Mouse (Mus musculus): ENCODE data around the gene Gm15293. TPM values are rescaled to one million over a fixed set of nuclear protein-coding genes. Genes with fewer than 3 reads are reported as not detected.
"Not testable (repeated sequence)": the region's sequence is repeated elsewhere in the genome, so short reads cannot be mapped to it uniquely, and the experiment has no call there.

Gene Gm15293
- not detected in 2 replicates for total RNA-seq (2015)
- total RNA-seq (2017), result not detected in 2 replicates

- not testable (repeated sequence) for ATAC-seq (replicated peaks; ENCODE audit: poor library complexity)
These were observed at the start of gene Gm15293 for GRCm38 (mm10) chr8:21201261-21201660. Gene Gm15293, plus strand, starts transcription at chr8:21201561.

- not testable (repeated sequence) for ATAC-seq (replicated peaks; ENCODE audit: poor library complexity)
These were observed 39.4 kb upstream of the Gm15293 start, which contains the start of gene Defa22 for GRCm38 (mm10) chr8:21161977-21162376. Gene Defa22, plus strand, starts transcription at chr8:21162277.

GRCm38 (mm10) chr8:21191314-21191713 is 10.0 kb upstream of the Gm15293 start, which contains the start of gene Defa31:
Gene Defa31, plus strand, starts transcription at chr8:21191614.
- ATAC-seq (replicated peaks; ENCODE audit: poor library complexity), result not testable (repeated sequence)

Other genes starting within 250 kb of the Gm15293 start
- gene Defa21, start 176.0 kb upstream of the Gm15293 start, total RNA-seq (2015), result not detected in 2 replicates
- gene Defa21, start 176.0 kb upstream of the Gm15293 start, total RNA-seq (2017), result not detected in 2 replicates
- not detected in 2 replicates for gene Defa23, start 146.5 kb upstream of the Gm15293 start, total RNA-seq (2015)
- not detected in 2 replicates for gene Defa23, start 146.5 kb upstream of the Gm15293 start, total RNA-seq (2017)
- gene Defa35, start 136.5 kb upstream of the Gm15293 start, total RNA-seq (2015), result not detected in 2 replicates
- not detected in 2 replicates for gene Defa35, start 136.5 kb upstream of the Gm15293 start, total RNA-seq (2017)
- gene Defa25, start 117.1 kb upstream of the Gm15293 start, total RNA-seq (2015), result not detected in 2 replicates
- not detected in 2 replicates for gene Defa25, start 117.1 kb upstream of the Gm15293 start, total RNA-seq (2017)
- not detected in 2 replicates for gene Gm14851, start 105.5 kb upstream of the Gm15293 start, total RNA-seq (2015)
- not detected in 2 replicates for gene Gm14851, start 105.5 kb upstream of the Gm15293 start, total RNA-seq (2017)
- not detected in 2 replicates for gene Defa30, start 66.9 kb upstream of the Gm15293 start, total RNA-seq (2015)
- gene Defa30, start 66.9 kb upstream of the Gm15293 start, total RNA-seq (2017), result not detected in 2 replicates
- not detected in 2 replicates for gene Defa22, start 39.3 kb upstream of the Gm15293 start, total RNA-seq (2015)
- not detected in 2 replicates for gene Defa22, start 39.3 kb upstream of the Gm15293 start, total RNA-seq (2017)
- not detected in 2 replicates for gene Defa31, start 9.9 kb upstream of the Gm15293 start, total RNA-seq (2015)
- gene Defa31, start 9.9 kb upstream of the Gm15293 start, total RNA-seq (2017), result not detected in 2 replicates
- not detected in 2 replicates for gene Gm15292, start 48.2 kb downstream of the Gm15293 start, total RNA-seq (2015)
- not detected in 2 replicates for gene Gm15292, start 48.2 kb downstream of the Gm15293 start, total RNA-seq (2017)
- not detected in 2 replicates for gene Defa27, start 114.0 kb downstream of the Gm15293 start, total RNA-seq (2015)
- gene Defa27, start 114.0 kb downstream of the Gm15293 start, total RNA-seq (2017), result not detected in 2 replicates
- gene Defa29, start 125.5 kb downstream of the Gm15293 start, total RNA-seq (2015), result not detected in 2 replicates
- gene Defa29, start 125.5 kb downstream of the Gm15293 start, total RNA-seq (2017), result not detected in 2 replicates
- not detected in 2 replicates for gene Defa2, start 177.0 kb downstream of the Gm15293 start, total RNA-seq (2015)
- gene Defa2, start 177.0 kb downstream of the Gm15293 start, total RNA-seq (2017), result not detected in 2 replicates
- gene Defa33, start 190.2 kb downstream of the Gm15293 start, total RNA-seq (2015), result not detected in 2 replicates
- gene Defa33, start 190.2 kb downstream of the Gm15293 start, total RNA-seq (2017), result not detected in 2 replicates
- not detected in 2 replicates for gene Defa36, start 225.8 kb downstream of the Gm15293 start, total RNA-seq (2015)
- not detected in 2 replicates for gene Defa36, start 225.8 kb downstream of the Gm15293 start, total RNA-seq (2017)

Measured in megakaryocyte progenitor cell, adult 5-6 weeks (primary cell).